Mouse (Mus musculus) WW6 (cell line): ENCODE measurements around the gene Myadml2.
"Not testable (repeated sequence)": the region's sequence is repeated elsewhere in the genome, so short reads cannot be mapped to it uniquely, and the experiment has no call there.

ENCODE experiments used
- DNase-seq: peaks from one replicate; pipeline ENCODE4 v3.0.0-alpha.2; 2013; ENCODE audit warnings: low read depth, low spot score

Gene Myadml2

DNA sequence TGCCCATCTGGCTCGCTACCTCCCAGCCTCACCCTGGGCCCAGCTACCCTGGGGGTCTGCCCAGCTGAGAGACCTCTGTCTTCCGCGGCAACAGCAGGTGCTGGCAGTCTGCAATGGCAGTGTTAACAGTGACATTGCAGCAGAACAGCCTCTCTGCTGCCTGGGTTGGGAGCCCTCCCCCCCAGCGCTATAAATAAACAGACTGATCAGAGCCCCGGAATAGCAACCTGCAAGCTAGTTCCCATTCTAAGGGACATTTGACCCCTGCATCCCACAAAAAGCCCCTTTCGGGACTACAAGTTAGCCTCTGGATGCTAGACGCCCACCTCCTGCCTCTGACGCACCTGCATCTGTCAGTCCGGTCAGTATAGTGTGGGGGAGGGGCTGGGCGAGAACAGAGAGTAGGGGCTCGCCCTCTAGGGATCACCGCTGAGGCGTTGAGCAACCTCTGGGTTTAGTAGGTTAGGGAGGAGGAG is at the start of gene Myadml2:
Gene Myadml2, minus strand, starts transcription at position 158 of the 476 bp plus-strand sequence.
- peak; percentile 75 for DNase-seq

DNA sequence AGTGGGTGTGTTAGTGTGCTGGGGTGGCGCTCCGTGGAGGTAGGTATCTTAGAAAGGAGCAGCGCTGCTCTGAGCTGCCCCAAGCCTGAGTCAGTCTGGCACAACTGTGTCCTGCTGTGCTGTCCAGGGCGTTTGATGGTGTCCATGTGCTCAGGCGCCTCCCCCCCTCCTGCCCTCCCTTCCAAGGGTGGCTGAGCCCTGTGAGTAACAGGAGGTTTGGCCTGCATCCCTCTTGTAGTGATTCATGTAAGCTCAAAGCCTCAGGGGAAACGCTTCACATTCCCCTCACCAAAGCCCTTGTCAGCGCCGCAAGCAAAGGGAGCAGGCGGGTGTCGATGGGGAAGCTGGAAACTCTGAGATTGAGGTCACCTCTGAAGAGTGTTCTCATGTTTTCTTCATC is 49.8 kb upstream of the Myadml2 start:
- DNase-seq, result no peak

- DNase-seq, result no peak
Observed at GRCm38 (mm10) chr11:120696568-120696967, 48.6 kb upstream of the Myadml2 start.

GRCm38 (mm10) chr11:120695641-120696040 is 47.7 kb upstream of the Myadml2 start:
- no peak for DNase-seq

GRCm38 (mm10) chr11:120695184-120695583 is 47.2 kb upstream of the Myadml2 start:
- DNase-seq, result no peak

DNA sequence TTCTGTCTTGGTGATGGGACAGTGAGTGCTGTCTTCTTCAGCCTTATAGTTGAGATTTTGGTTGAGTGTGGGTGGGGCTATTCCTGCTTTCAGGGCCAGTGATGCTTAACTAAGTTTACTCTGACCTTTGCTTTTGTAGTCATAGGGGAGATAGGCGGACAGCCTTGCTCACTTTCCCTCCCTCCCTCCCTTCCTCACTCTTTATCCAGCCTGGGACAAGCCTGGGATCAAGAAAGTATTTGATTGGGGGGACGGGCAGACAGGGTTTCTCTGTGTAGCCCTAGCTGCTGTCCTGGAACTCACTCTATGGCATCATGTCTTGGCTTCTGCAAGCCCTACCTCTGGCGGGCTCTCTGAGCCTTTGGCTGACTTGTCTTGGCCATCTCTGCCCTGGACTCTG is 45.5 kb upstream of the Myadml2 start:
- no peak for DNase-seq

DNA sequence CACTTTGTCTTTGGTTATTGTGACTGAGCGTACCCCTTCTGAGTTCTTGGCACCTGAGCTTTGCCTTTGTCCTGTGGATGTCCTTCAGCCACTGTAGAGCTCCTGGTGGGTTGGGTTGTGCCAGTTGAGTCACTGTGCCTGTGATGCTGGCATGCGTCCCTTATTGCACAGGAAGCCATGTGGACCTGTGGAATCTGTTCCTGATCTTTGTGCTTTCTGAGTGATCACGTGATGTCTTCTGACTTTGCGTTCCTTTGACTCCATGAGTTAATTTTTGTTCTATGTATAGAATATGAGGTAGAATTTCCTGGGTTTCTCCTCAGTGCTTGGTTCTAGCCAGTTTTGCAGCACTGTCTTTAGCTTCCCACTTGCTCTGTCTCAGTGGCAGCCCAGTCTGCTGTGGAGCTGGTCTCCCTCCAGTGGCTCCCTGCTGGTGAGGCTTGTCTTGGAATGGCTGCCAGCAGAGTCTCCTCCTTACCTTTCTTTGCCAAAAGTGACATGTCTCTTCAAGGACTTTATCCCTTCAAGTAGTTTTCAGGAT is 44.6 kb upstream of the Myadml2 start:
- DNase-seq, result no peak

- DNase-seq, result no peak
Observed at GRCm38 (mm10) chr11:120689365-120689764, 41.4 kb upstream of the Myadml2 start.

GRCm38 (mm10) chr11:120686650-120687272 is 38.8 kb upstream of the Myadml2 start:
- DNase-seq, result no peak

GRCm38 (mm10) chr11:120684660-120685059 is 36.7 kb upstream of the Myadml2 start:
- DNase-seq, result no peak

DNA sequence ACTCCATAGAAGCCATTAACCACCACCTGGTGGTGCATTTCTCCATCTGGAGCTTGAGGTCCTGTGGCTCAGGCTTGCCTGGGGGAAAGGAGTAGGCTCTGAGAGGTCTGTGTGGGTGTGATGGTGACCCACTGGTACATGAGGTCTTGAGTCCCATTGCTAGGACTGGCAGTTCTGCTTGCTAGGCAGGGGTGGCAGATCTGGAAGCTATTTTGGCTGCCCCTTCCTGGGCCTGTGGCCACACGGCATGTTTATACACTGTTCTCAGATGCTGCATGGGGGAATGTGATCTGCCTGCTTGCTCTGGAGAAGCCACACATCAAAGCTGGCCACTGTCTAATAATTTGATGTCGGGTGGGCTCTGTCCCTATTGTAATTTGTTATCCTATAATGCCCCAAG is 36.1 kb upstream of the Myadml2 start:
- DNase-seq, result no peak

- no peak for DNase-seq
Observed at GRCm38 (mm10) chr11:120683536-120683935, 35.6 kb upstream of the Myadml2 start.

GRCm38 (mm10) chr11:120682683-120683082 is 34.7 kb upstream of the Myadml2 start:
- DNase-seq, result no peak

- no peak for DNase-seq
Observed at GRCm38 (mm10) chr11:120679909-120680308, 32.0 kb upstream of the Myadml2 start.

DNA sequence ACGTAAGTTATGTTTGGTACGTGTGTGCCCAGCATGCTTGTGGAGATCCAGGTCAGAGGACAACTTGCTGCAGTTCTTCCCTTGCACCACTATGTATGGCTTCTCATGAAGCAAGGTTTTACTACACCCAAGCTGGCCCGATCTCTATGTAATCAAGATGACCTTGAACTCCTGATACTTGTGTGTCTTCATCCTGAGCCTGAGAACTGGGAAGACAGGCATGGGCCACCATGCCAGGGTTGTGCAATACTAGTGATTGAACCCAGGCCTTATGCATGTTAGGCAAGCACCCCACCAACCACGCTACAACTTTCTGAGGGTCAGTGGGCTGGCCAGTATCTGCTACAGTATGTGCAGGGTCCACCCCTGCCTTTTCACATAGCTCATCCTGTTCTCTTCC is 29.0 kb upstream of the Myadml2 start:
- no peak for DNase-seq

DNA sequence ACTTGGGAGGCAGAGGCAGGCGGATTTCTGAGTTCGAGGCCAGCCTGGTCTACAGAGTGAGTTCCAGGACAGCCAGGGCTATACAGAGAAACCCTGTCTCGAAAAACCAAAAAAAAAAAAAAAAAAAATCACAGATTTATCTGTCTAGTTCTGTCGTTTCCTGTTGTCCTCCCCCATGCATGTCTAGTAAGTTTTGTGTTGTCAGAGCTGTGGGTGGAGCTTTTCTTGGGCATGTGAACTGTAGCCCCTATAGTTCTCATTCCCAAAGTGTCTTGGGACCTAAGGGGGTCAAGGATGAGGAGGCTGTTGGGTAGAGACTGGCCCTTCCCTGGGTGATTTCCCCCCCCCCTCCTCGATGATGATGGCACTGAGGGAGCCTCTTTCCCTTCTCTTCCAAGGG is 27.9 kb upstream of the Myadml2 start:
- not testable (repeated sequence) for DNase-seq

GRCm38 (mm10) chr11:120673594-120674122 is 25.7 kb upstream of the Myadml2 start:
- DNase-seq, result no peak

- DNase-seq, result peak; percentile 92
Observed at GRCm38 (mm10) chr11:120672687-120673593, 25.0 kb upstream of the Myadml2 start, which contains the start of gene Aspscr1. Aspscr1 (plus strand) TSS chr11:120672973.

GRCm38 (mm10) chr11:120666617-120667016 is 18.7 kb upstream of the Myadml2 start:
- no peak for DNase-seq

DNA sequence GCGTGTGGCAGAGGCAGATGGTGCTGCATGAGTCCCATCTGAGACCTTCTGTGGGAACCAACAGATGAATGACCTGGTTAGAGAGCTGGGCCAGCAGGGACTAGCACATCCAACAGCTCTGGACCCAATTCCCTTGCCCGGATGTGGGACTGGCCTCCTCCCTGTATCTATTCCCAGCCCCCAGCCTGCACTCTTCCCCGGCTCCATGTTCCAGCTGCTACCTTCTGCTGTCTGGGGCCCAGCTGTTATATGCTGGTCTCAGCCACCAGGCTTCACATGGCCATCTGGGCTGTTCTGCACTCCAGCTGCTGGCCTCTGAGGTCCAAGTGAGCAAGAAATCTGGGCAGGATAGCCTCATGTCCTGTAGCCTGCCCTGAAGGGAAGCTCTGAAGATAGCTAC is 17.4 kb upstream of the Myadml2 start:
- no peak for DNase-seq

- no peak for DNase-seq
Observed at GRCm38 (mm10) chr11:120663714-120664113, 15.8 kb upstream of the Myadml2 start.

- no peak for DNase-seq
Observed at GRCm38 (mm10) chr11:120662759-120663158, 14.8 kb upstream of the Myadml2 start.
